Mouse (Mus musculus): ENCODE data around the gene Chrm3. TPM values are rescaled to one million over a fixed set of nuclear protein-coding genes. Genes with fewer than 3 reads are reported as not detected.

The Chrm3 gene
- total and polyA plus RNA-seq, 2 experiments from 2014 or later = 3.5 to 36.0 TPM

- Histone ChIP-seq H3K4me3 (ENCODE audit: low read length) (no peak overlapping the region), H3K9me3 (ENCODE audit: low read length) (no peaks in the 10 kb centered on the region), H3K4me1 (ENCODE audit: insufficient read depth, low read length) (no peaks in the 10 kb centered on the region), H3K4me2 (ENCODE audit: low read depth, low read length) (no peak overlapping the region), H3K27me3 (ENCODE audit: insufficient read depth, low read length) (no peaks in the 10 kb centered on the region), H3K9ac (replicated peaks; ENCODE audit: low read length) (no peak overlapping the region), H3K36me3 (ENCODE audit: insufficient read depth, low read length) (no peaks in the 10 kb centered on the region), H3K27ac (no peak overlapping the region)
- WGBS = 54% methylated on average over 3 of the region's 3 CpGs
- no peak for TF ChIP-seq CTCF (IDR thresholded peaks at IDR 0.05; ENCODE audit: low read depth)
- DNase-seq (ENCODE audit: low spot score) (no peak), ATAC-seq (no peak)
Measured at GRCm38 (mm10) chr13:9938798-9939485, 421.7 kb downstream of the Chrm3 start.

- no peak for TF ChIP-seq CTCF (IDR thresholded peaks at IDR 0.05; ENCODE audit: low read depth)
- Histone ChIP-seq H3K36me3 (ENCODE audit: insufficient read depth, low read length) (no peaks in the 10 kb centered on the region), H3K27me3 (ENCODE audit: insufficient read depth, low read length) (no peaks in the 10 kb centered on the region), H3K4me3 (ENCODE audit: low read length) (no peak overlapping the region), H3K27ac (no peak overlapping the region), H3K4me1 (ENCODE audit: insufficient read depth, low read length) (no peaks in the 10 kb centered on the region), H3K9ac (replicated peaks; ENCODE audit: low read length) (no peak overlapping the region), H3K4me2 (ENCODE audit: low read depth, low read length) (no peak overlapping the region), H3K9me3 (ENCODE audit: low read length) (no peaks in the 10 kb centered on the region)
- no peak for DNase-seq (ENCODE audit: low spot score)
- 71% methylated on average over 4 of the region's 4 CpGs for WGBS
- no peak for ATAC-seq
Measured at GRCm38 (mm10) chr13:9932714-9933113, 427.9 kb downstream of the Chrm3 start.

GRCm38 (mm10) chr13:9930606-9931005, 430.0 kb downstream of the Chrm3 start:
- Histone ChIP-seq H3K4me3 (ENCODE audit: low read length) (no peak overlapping the region), H3K27ac (no peak overlapping the region), H3K4me2 (ENCODE audit: low read depth, low read length) (no peak overlapping the region), H3K27me3 (ENCODE audit: insufficient read depth, low read length) (no peaks in the 10 kb centered on the region), H3K4me1 (ENCODE audit: insufficient read depth, low read length) (no peaks in the 10 kb centered on the region), H3K9ac (replicated peaks; ENCODE audit: low read length) (no peak overlapping the region), H3K36me3 (ENCODE audit: insufficient read depth, low read length) (no peaks in the 10 kb centered on the region), H3K9me3 (ENCODE audit: low read length) (no peaks in the 10 kb centered on the region)
- 61% methylated on average over 1 of the region's 1 CpGs for WGBS
- no peak for ATAC-seq
- DNase-seq (ENCODE audit: low spot score) = no peak
- TF ChIP-seq CTCF (IDR thresholded peaks at IDR 0.05; ENCODE audit: low read depth) = no peak

- no peaks in the 10 kb centered on the region for H3K36me3 ChIP-seq (ENCODE audit: insufficient read depth, low read length)
- H3K27me3 ChIP-seq (ENCODE audit: insufficient read depth, low read length) = no peaks in the 10 kb centered on the region
- H3K4me2 ChIP-seq (ENCODE audit: low read depth, low read length) = no peak overlapping the region
- WGBS = 33% methylated on average over 2 of the region's 2 CpGs
- H3K27ac ChIP-seq = 0 out of 2 replicates have a peak overlapping the region, but pooled peaks have one; percentile 36
- no peak overlapping the region for H3K4me3 ChIP-seq (ENCODE audit: low read length)
- no peaks in the 10 kb centered on the region for H3K9me3 ChIP-seq (ENCODE audit: low read length)
- peak; percentile 84 for ATAC-seq
- no peaks in the 10 kb centered on the region for H3K4me1 ChIP-seq (ENCODE audit: insufficient read depth, low read length)
- TF ChIP-seq CTCF (IDR thresholded peaks at IDR 0.05; ENCODE audit: low read depth) = no peak
- peak; percentile 76 for DNase-seq (ENCODE audit: low spot score)
- H3K9ac ChIP-seq (replicated peaks; ENCODE audit: low read length) = no peak overlapping the region
Measured at GRCm38 (mm10) chr13:9929978-9930377, 430.7 kb downstream of the Chrm3 start.

GRCm38 (mm10) chr13:9921150-9921549, 439.5 kb downstream of the Chrm3 start:
- DNase-seq (ENCODE audit: low spot score) (no peak), ATAC-seq (no peak)
- 90% methylated on average over 1 of the region's 1 CpGs for WGBS
- Histone ChIP-seq H3K36me3 (ENCODE audit: insufficient read depth, low read length) (no peaks in the 10 kb centered on the region), H3K4me3 (ENCODE audit: low read length) (no peak overlapping the region), H3K9ac (replicated peaks; ENCODE audit: low read length) (no peak overlapping the region), H3K9me3 (ENCODE audit: low read length) (no peaks in the 10 kb centered on the region), H3K27me3 (ENCODE audit: insufficient read depth, low read length) (no peaks in the 10 kb centered on the region), H3K27ac (no peak overlapping the region), H3K4me1 (ENCODE audit: insufficient read depth, low read length) (no peaks in the 10 kb centered on the region), H3K4me2 (ENCODE audit: low read depth, low read length) (no peak overlapping the region)
- TF ChIP-seq CTCF (IDR thresholded peaks at IDR 0.05; ENCODE audit: low read depth) = no peak

- DNase-seq (ENCODE audit: low spot score) = no peak
- ATAC-seq = no peak
- TF ChIP-seq CTCF (IDR thresholded peaks at IDR 0.05; ENCODE audit: low read depth) = no peak
- H3K27ac ChIP-seq = no peak overlapping the region
- no peaks in the 10 kb centered on the region for H3K27me3 ChIP-seq (ENCODE audit: insufficient read depth, low read length)
- 89% methylated on average over 4 of the region's 4 CpGs for WGBS
- H3K9ac ChIP-seq (replicated peaks; ENCODE audit: low read length) = no peak overlapping the region
- H3K9me3 ChIP-seq (ENCODE audit: low read length) = no peaks in the 10 kb centered on the region
- H3K36me3 ChIP-seq (ENCODE audit: insufficient read depth, low read length) = no peaks in the 10 kb centered on the region
- H3K4me3 ChIP-seq (ENCODE audit: low read length) = no peak overlapping the region
- no peak overlapping the region for H3K4me2 ChIP-seq (ENCODE audit: low read depth, low read length)
- no peaks in the 10 kb centered on the region for H3K4me1 ChIP-seq (ENCODE audit: insufficient read depth, low read length)
Measured at GRCm38 (mm10) chr13:9912697-9913096, 447.9 kb downstream of the Chrm3 start.

- H3K4me2 ChIP-seq (ENCODE audit: low read depth, low read length) = no peak overlapping the region
- ATAC-seq (no peak), DNase-seq (ENCODE audit: low spot score) (no peak)
- WGBS = 93% methylated on average over 2 of the region's 2 CpGs
- H3K27ac ChIP-seq = no peak overlapping the region
- H3K27me3 ChIP-seq (ENCODE audit: insufficient read depth, low read length) = no peaks in the 10 kb centered on the region
- H3K4me3 ChIP-seq (ENCODE audit: low read length) = no peak overlapping the region
- TF ChIP-seq CTCF (IDR thresholded peaks at IDR 0.05; ENCODE audit: low read depth) = no peak
- H3K9ac ChIP-seq (replicated peaks; ENCODE audit: low read length) = no peak overlapping the region
- no peaks in the 10 kb centered on the region for H3K9me3 ChIP-seq (ENCODE audit: low read length)
- H3K36me3 ChIP-seq (ENCODE audit: insufficient read depth, low read length) = no peaks in the 10 kb centered on the region
- H3K4me1 ChIP-seq (ENCODE audit: insufficient read depth, low read length) = no peaks in the 10 kb centered on the region
Measured at GRCm38 (mm10) chr13:9908707-9909106, 451.9 kb downstream of the Chrm3 start.
